Mouse (Mus musculus): ENCODE measurements at regions not wholly inside any gene's neighbourhood (a gene's known extent, or its start where the extent isn't known, plus 50 kb on each side); places are given as distances from the start of the nearest gene placed in this dataset.
"Not testable (repeated sequence)": the region's sequence is repeated elsewhere in the genome, so short reads cannot be mapped to it uniquely, and the experiment has no call there.

- DNase-seq = no peak
Measured at GRCm38 (mm10) chr4:114296380-114296779, 110.1 kb upstream of the Trabd2b start.

- not testable (repeated sequence) for DNase-seq
Measured at GRCm38 (mm10) chr4:114298517-114298916, 108.0 kb upstream of the Trabd2b start.

- no peak for DNase-seq
Measured at GRCm38 (mm10) chr4:114300390-114301012, 106.0 kb upstream of the Trabd2b start.

GRCm38 (mm10) chr4:114304654-114305053 lies 101.9 kb upstream of the Trabd2b start:
- no peak for DNase-seq

GRCm38 (mm10) chr4:114307491-114307890 lies 99.0 kb upstream of the Trabd2b start:
- no peak for DNase-seq

- no peak for DNase-seq
Measured at GRCm38 (mm10) chr4:114308518-114308917, 98.0 kb upstream of the Trabd2b start.

- DNase-seq = no peak
Measured at GRCm38 (mm10) chr4:114315051-114315450, 91.5 kb upstream of the Trabd2b start.

GRCm38 (mm10) chr4:114315556-114315955 lies 91.0 kb upstream of the Trabd2b start:
- no peak for DNase-seq

- no peak for DNase-seq
Measured at GRCm38 (mm10) chr4:114317076-114317475, 89.4 kb upstream of the Trabd2b start.

GRCm38 (mm10) chr4:114320076-114320475 lies 86.4 kb upstream of the Trabd2b start:
- DNase-seq = no peak

- no peak for DNase-seq
Measured at GRCm38 (mm10) chr4:114321516-114322339, 84.8 kb upstream of the Trabd2b start.

GRCm38 (mm10) chr4:114329978-114330377 lies 76.5 kb upstream of the Trabd2b start:
- no peak for DNase-seq

GRCm38 (mm10) chr4:114331161-114331560 lies 75.4 kb upstream of the Trabd2b start:
- DNase-seq = no peak

- DNase-seq = no peak
Measured at GRCm38 (mm10) chr4:114334850-114335249, 71.7 kb upstream of the Trabd2b start.

- no peak for DNase-seq
Measured at GRCm38 (mm10) chr4:114336029-114336746, 70.3 kb upstream of the Trabd2b start.

GRCm38 (mm10) chr4:114336747-114337090 lies 69.8 kb upstream of the Trabd2b start:
- DNase-seq = no peak

- DNase-seq = no peak
Measured at GRCm38 (mm10) chr4:114339793-114340192, 66.7 kb upstream of the Trabd2b start.

- no peak for DNase-seq
Measured at GRCm38 (mm10) chr4:114345154-114345553, 61.4 kb upstream of the Trabd2b start.

- DNase-seq = peak; percentile 39
Measured at GRCm38 (mm10) chr4:114346068-114346747, 60.3 kb upstream of the Trabd2b start.

GRCm38 (mm10) chr4:114346884-114347283 lies 59.6 kb upstream of the Trabd2b start:
- DNase-seq = no peak

GRCm38 (mm10) chr4:114349601-114350000 lies 56.9 kb upstream of the Trabd2b start:
- DNase-seq = no peak

- DNase-seq = no peak
Measured at GRCm38 (mm10) chr4:114351282-114351681, 55.2 kb upstream of the Trabd2b start.

- DNase-seq = no peak
Measured at GRCm38 (mm10) chr4:114353058-114353457, 53.5 kb upstream of the Trabd2b start.
